Mouse (Mus musculus): ENCODE results near the gene Sh3bp5l. TPM values are rescaled to one million over a fixed set of nuclear protein-coding genes. Genes with fewer than 3 reads are reported as not detected.
A peak's percentile ranks its signal among the peaks of the same experiment; 100 is the strongest.

The Sh3bp5l gene
- polyA plus RNA-seq, 1 experiment from 2014 or later = 28.3 TPM

- 86% methylated on average over 1 of the region's 1 CpGs for WGBS
- no peak for ATAC-seq
- H3K27ac ChIP-seq (ENCODE audit: low read length) = peak overlapping the region; percentile 79
- H3K4me3 ChIP-seq (ENCODE audit: low read length) = peak overlapping the region; percentile 47
- H3K4me2 ChIP-seq (ENCODE audit: low read depth, low read length) = peak overlapping the region; percentile 43
- peak overlapping the region; percentile 61 for H3K9ac ChIP-seq (ENCODE audit: low read depth, low read length)
- H3K4me1 ChIP-seq (ENCODE audit: control insufficient read depth, insufficient read depth, low read length) = peaks cover 7% of the 10 kb centered on the region
- H3K36me3 ChIP-seq (ENCODE audit: control insufficient read depth, insufficient read depth, low read length) = no peaks in the 10 kb centered on the region
- H3K27me3 ChIP-seq (replicated peaks; ENCODE audit: control insufficient read depth, insufficient read depth, low read length) = no peaks in the 10 kb centered on the region
- H3K9me3 ChIP-seq (ENCODE audit: control insufficient read depth, low read length) = no peaks in the 10 kb centered on the region
Observed at GRCm38 (mm10) chr11:58379516-58379915, 49.0 kb downstream of the Sh3bp5l start.

- H3K27me3 ChIP-seq (replicated peaks; ENCODE audit: control insufficient read depth, insufficient read depth, low read length) = no peaks in the 10 kb centered on the region
- no peak overlapping the region for H3K27ac ChIP-seq (ENCODE audit: low read length)
- ATAC-seq = no peak
- peak overlapping the region; percentile 52 for H3K4me2 ChIP-seq (ENCODE audit: low read depth, low read length)
- no peak overlapping the region for H3K9ac ChIP-seq (ENCODE audit: low read depth, low read length)
- no peaks in the 10 kb centered on the region for H3K36me3 ChIP-seq (ENCODE audit: control insufficient read depth, insufficient read depth, low read length)
- peak overlapping the region; percentile 33 for H3K4me3 ChIP-seq (ENCODE audit: low read length)
- no peaks in the 10 kb centered on the region for H3K4me1 ChIP-seq (ENCODE audit: control insufficient read depth, insufficient read depth, low read length)
- H3K9me3 ChIP-seq (ENCODE audit: control insufficient read depth, low read length) = no peaks in the 10 kb centered on the region
- WGBS = 87% methylated on average over 6 of the region's 6 CpGs
Observed at GRCm38 (mm10) chr11:58382471-58382870, 51.9 kb downstream of the Sh3bp5l start.

Other genes starting within 250 kb of the Sh3bp5l start
- gene Gm12248, start 237.6 kb upstream of the Sh3bp5l start, polyA plus RNA-seq (2015; fragmentation: Nextera tagmentation; extraction: Ambion mirVana) = not detected in 2 replicates
- 70.7 and 71.1 TPM in 2 replicates for gene Cnot8, start 226.6 kb upstream of the Sh3bp5l start, polyA plus RNA-seq (2015; fragmentation: Nextera tagmentation; extraction: Ambion mirVana)
- gene Gemin5, start 162.2 kb upstream of the Sh3bp5l start, polyA plus RNA-seq (2015; fragmentation: Nextera tagmentation; extraction: Ambion mirVana) = 11.7 and 11.8 TPM in 2 replicates
- 114 and 125 TPM in 2 replicates for gene Mrpl22, start 159.1 kb upstream of the Sh3bp5l start, polyA plus RNA-seq (2015; fragmentation: Nextera tagmentation; extraction: Ambion mirVana)
- 4.5 and 4.6 TPM in 2 replicates for gene Igtp, start 131.2 kb upstream of the Sh3bp5l start, polyA plus RNA-seq (2015; fragmentation: Nextera tagmentation; extraction: Ambion mirVana)
- 3.6 and 4.3 TPM in 2 replicates for gene Irgm2, start 131.1 kb upstream of the Sh3bp5l start, polyA plus RNA-seq (2015; fragmentation: Nextera tagmentation; extraction: Ambion mirVana)
- gene 4930438A08Rik, start 55.9 kb upstream of the Sh3bp5l start, polyA plus RNA-seq (2015; fragmentation: Nextera tagmentation; extraction: Ambion mirVana) = not detected in 2 replicates
- gene Zfp692, start 23.7 kb upstream of the Sh3bp5l start, polyA plus RNA-seq (2015; fragmentation: Nextera tagmentation; extraction: Ambion mirVana) = 20.7 and 22.0 TPM in 2 replicates
- gene Zfp672, start 385 bp upstream of the Sh3bp5l start, polyA plus RNA-seq (2015; fragmentation: Nextera tagmentation; extraction: Ambion mirVana) = 35.4 and 35.5 TPM in 2 replicates
- 1,405 and 1,451 TPM in 2 replicates for gene Lypd8, start 48.3 kb downstream of the Sh3bp5l start, polyA plus RNA-seq (2015; fragmentation: Nextera tagmentation; extraction: Ambion mirVana)
- 0.15 and 0.20 TPM in 2 replicates for gene 1810065E05Rik, start 90.4 kb downstream of the Sh3bp5l start, polyA plus RNA-seq (2015; fragmentation: Nextera tagmentation; extraction: Ambion mirVana)
- not detected in 2 replicates for gene Gm12253, start 101.8 kb downstream of the Sh3bp5l start, polyA plus RNA-seq (2015; fragmentation: Nextera tagmentation; extraction: Ambion mirVana)
- gene Lypd9, start 122.2 kb downstream of the Sh3bp5l start, polyA plus RNA-seq (2015; fragmentation: Nextera tagmentation; extraction: Ambion mirVana) = not detected in 2 replicates
- gene Olfr30, start 131.5 kb downstream of the Sh3bp5l start, polyA plus RNA-seq (2015; fragmentation: Nextera tagmentation; extraction: Ambion mirVana) = not detected in 2 replicates
- gene Olfr332, start 161.8 kb downstream of the Sh3bp5l start, polyA plus RNA-seq (2015; fragmentation: Nextera tagmentation; extraction: Ambion mirVana) = not detected in 2 replicates
- not detected in 2 replicates for gene Olfr331, start 171.8 kb downstream of the Sh3bp5l start, polyA plus RNA-seq (2015; fragmentation: Nextera tagmentation; extraction: Ambion mirVana)
- not detected in 2 replicates for gene Olfr330, start 204.1 kb downstream of the Sh3bp5l start, polyA plus RNA-seq (2015; fragmentation: Nextera tagmentation; extraction: Ambion mirVana)
- not detected in 2 replicates for gene Olfr329-ps, start 215.7 kb downstream of the Sh3bp5l start, polyA plus RNA-seq (2015; fragmentation: Nextera tagmentation; extraction: Ambion mirVana)
- gene Olfr328, start 224.9 kb downstream of the Sh3bp5l start, polyA plus RNA-seq (2015; fragmentation: Nextera tagmentation; extraction: Ambion mirVana) = 0.06 TPM in 1 of 2 replicates, not detected in the other
- not detected in 2 replicates for gene Olfr224, start 239.8 kb downstream of the Sh3bp5l start, polyA plus RNA-seq (2015; fragmentation: Nextera tagmentation; extraction: Ambion mirVana)
- not detected in 2 replicates for gene Olfr325, start 247.0 kb downstream of the Sh3bp5l start, polyA plus RNA-seq (2015; fragmentation: Nextera tagmentation; extraction: Ambion mirVana)

Data from intestine, embryonic 16.5 days (tissue).